Mouse (Mus musculus): ENCODE measurements around the gene Xaf1. TPM values are rescaled to one million over a fixed set of nuclear protein-coding genes. Genes with fewer than 3 reads are reported as not detected.
A peak's percentile ranks its signal among the peaks of the same experiment; 100 is the strongest.

Gene Xaf1
- polyA plus RNA-seq, 1 experiment from 2014 or later: 2.7 TPM

- Histone ChIP-seq H3K9me3 (ENCODE audit: control insufficient read depth, low read length) (no peaks in the 10 kb centered on the region), H3K27me3 (replicated peaks; ENCODE audit: control insufficient read depth, insufficient read depth, low read length) (no peaks in the 10 kb centered on the region), H3K9ac (ENCODE audit: low read depth, low read length) (peak overlapping the region; percentile 44), H3K4me1 (replicated peaks; ENCODE audit: control insufficient read depth, insufficient read depth, low read length) (no peaks in the 10 kb centered on the region), H3K36me3 (ENCODE audit: control insufficient read depth, insufficient read depth, low read length) (no peaks in the 10 kb centered on the region), H3K4me2 (peak overlapping the region; percentile 76), H3K4me3 (ENCODE audit: low read depth, low read length) (peak overlapping the region; percentile 42), H3K27ac (ENCODE audit: low read depth, low read length) (no peak overlapping the region)
- DNase-seq (ENCODE audit: low spot score) (peak; percentile 63), ATAC-seq (replicated peaks; ENCODE audit: low FRiP score) (peak; percentile 72)
- 12% methylated on average over 42 of the region's 42 CpGs for WGBS
These were observed 60.2 kb downstream of the Xaf1 start for GRCm38 (mm10) chr11:72361385-72362346.

- Histone ChIP-seq H3K9me3 (ENCODE audit: control insufficient read depth, low read length) (no peaks in the 10 kb centered on the region), H3K4me3 (ENCODE audit: low read depth, low read length) (peak within 1 kb of the TSS; percentile 42), H3K4me2 (peak within 1 kb of the TSS; percentile 76), H3K36me3 (ENCODE audit: control insufficient read depth, insufficient read depth, low read length) (no peaks in the 10 kb centered on the region), H3K4me1 (replicated peaks; ENCODE audit: control insufficient read depth, insufficient read depth, low read length) (no peaks in the 10 kb centered on the region), H3K9ac (ENCODE audit: low read depth, low read length) (peak within 1 kb of the TSS; percentile 44), H3K27me3 (replicated peaks; ENCODE audit: control insufficient read depth, insufficient read depth, low read length) (no peaks in the 10 kb centered on the region), H3K27ac (ENCODE audit: low read depth, low read length) (no peak within 1 kb of the TSS)
- WGBS: 40% methylated on average over 10 of the region's 10 CpGs
- ATAC-seq (replicated peaks; ENCODE audit: low FRiP score) (no peak), DNase-seq (ENCODE audit: low spot score) (no peak)
These were observed 60.9 kb downstream of the Xaf1 start, which contains the start of gene Tekt1 for GRCm38 (mm10) chr11:72362347-72362741. TSS of gene Tekt1 (minus strand) at chr11:72362442.

Other genes with a start within 250 kb of the Xaf1 start
- 0.08 and 0.31 TPM in 2 replicates for gene Pitpnm3, start 165.9 kb upstream of the Xaf1 start, polyA plus RNA-seq (2014; fragmentation: Nextera tagmentation; extraction: Ambion mirVana)
- not detected in 2 replicates for gene Gm43951, start 94.8 kb upstream of the Xaf1 start, polyA plus RNA-seq (2014; fragmentation: Nextera tagmentation; extraction: Ambion mirVana)
- 6.9 and 8.6 TPM in 2 replicates for gene 4933427D14Rik, start 94.2 kb upstream of the Xaf1 start, polyA plus RNA-seq (2014; fragmentation: Nextera tagmentation; extraction: Ambion mirVana)
- 144 and 153 TPM in 2 replicates for gene Txndc17, start 94.1 kb upstream of the Xaf1 start, polyA plus RNA-seq (2014; fragmentation: Nextera tagmentation; extraction: Ambion mirVana)
- gene Med31, start 86.0 kb upstream of the Xaf1 start, polyA plus RNA-seq (2014; fragmentation: Nextera tagmentation; extraction: Ambion mirVana): 27.5 and 29.8 TPM in 2 replicates
- not detected in 2 replicates for gene Slc13a5, start 34.4 kb upstream of the Xaf1 start, polyA plus RNA-seq (2014; fragmentation: Nextera tagmentation; extraction: Ambion mirVana)
- gene Fbxo39, start 12.8 kb downstream of the Xaf1 start, polyA plus RNA-seq (2014; fragmentation: Nextera tagmentation; extraction: Ambion mirVana): not detected in 2 replicates
- gene Tekt1, start 60.8 kb downstream of the Xaf1 start, polyA plus RNA-seq (2014; fragmentation: Nextera tagmentation; extraction: Ambion mirVana): 1.1 and 1.3 TPM in 2 replicates
- gene Smtnl2, start 110.1 kb downstream of the Xaf1 start, polyA plus RNA-seq (2014; fragmentation: Nextera tagmentation; extraction: Ambion mirVana): 22.9 and 24.8 TPM in 2 replicates
- not detected in 2 replicates for gene Ggt6, start 133.9 kb downstream of the Xaf1 start, polyA plus RNA-seq (2014; fragmentation: Nextera tagmentation; extraction: Ambion mirVana)
- 263 and 272 TPM in 2 replicates for gene Mybbp1a, start 139.7 kb downstream of the Xaf1 start, polyA plus RNA-seq (2014; fragmentation: Nextera tagmentation; extraction: Ambion mirVana)
- 20.0 and 21.0 TPM in 2 replicates for gene Spns2, start 188.3 kb downstream of the Xaf1 start, polyA plus RNA-seq (2014; fragmentation: Nextera tagmentation; extraction: Ambion mirVana)
- gene Spns3, start 248.9 kb downstream of the Xaf1 start, polyA plus RNA-seq (2014; fragmentation: Nextera tagmentation; extraction: Ambion mirVana): 1.9 and 2.0 TPM in 2 replicates

Data from liver, embryonic 11.5 days (tissue).